Mouse (Mus musculus): ENCODE data around the gene Ebi3. TPM values are rescaled to one million over a fixed set of nuclear protein-coding genes. Genes with fewer than 3 reads are reported as not detected.

Ebi3 gene
- total and polyA plus RNA-seq, 3 experiments = 0.34 to 4.1 (median 0.91) TPM

- Histone ChIP-seq H3K4me1 (ENCODE audit: control insufficient read depth, insufficient read depth, low read length) (peaks cover 2% of the 10 kb centered on the region), H3K36me3 (ENCODE audit: control insufficient read depth, insufficient read depth, low read length) (no peaks in the 10 kb centered on the region), H3K79me2 (replicated peaks; ENCODE audit: control insufficient read depth, insufficient read depth, low read length) (no peaks in the 10 kb centered on the region), H3K4me3 (no peak overlapping the region), H3K27ac (no peak overlapping the region), H3K27me3 (ENCODE audit: control insufficient read depth, insufficient read depth, low read length) (no peaks in the 10 kb centered on the region), H3K9ac (ENCODE audit: low read depth, low read length) (no peak overlapping the region)
- WGBS = 94% methylated on average over 10 of the region's 10 CpGs
- DNase-seq = no peak
- TF ChIP-seq CTCF (IDR thresholded peaks at IDR 0.05) (no peak), EP300 (IDR thresholded peaks at IDR 0.05; ENCODE audit: insufficient read depth, low read depth, low read length) (no peak), POLR2A (IDR thresholded peaks at IDR 0.05; ENCODE audit: insufficient read depth, low read depth, low read length) (no peak)
- intact Hi-C loops (cut with DNase I) = no loop called here
Measured at GRCm38 (mm10) chr17:55964496-55964895, 12.1 kb downstream of the Ebi3 start.

- no peaks in the 10 kb centered on the region for H3K79me2 ChIP-seq (replicated peaks; ENCODE audit: control insufficient read depth, insufficient read depth, low read length)
- H3K36me3 ChIP-seq (ENCODE audit: control insufficient read depth, insufficient read depth, low read length) = no peaks in the 10 kb centered on the region
- H3K4me1 ChIP-seq (ENCODE audit: control insufficient read depth, insufficient read depth, low read length) = peaks cover 1% of the 10 kb centered on the region
- no peaks in the 10 kb centered on the region for H3K27me3 ChIP-seq (ENCODE audit: control insufficient read depth, insufficient read depth, low read length)
- H3K4me3 ChIP-seq = no peak overlapping the region
- intact Hi-C loops (cut with DNase I) = no loop called here
- WGBS = 86% methylated on average over 9 of the region's 9 CpGs
- no peak overlapping the region for H3K27ac ChIP-seq
- TF ChIP-seq EP300 (IDR thresholded peaks at IDR 0.05; ENCODE audit: insufficient read depth, low read depth, low read length) (no peak), CTCF (IDR thresholded peaks at IDR 0.05) (no peak), POLR2A (IDR thresholded peaks at IDR 0.05; ENCODE audit: insufficient read depth, low read depth, low read length) (no peak)
- no peak overlapping the region for H3K9ac ChIP-seq (ENCODE audit: low read depth, low read length)
- DNase-seq = peak in 1 of 2 experiments; percentile 16
Measured at GRCm38 (mm10) chr17:55964996-55965395, 12.6 kb downstream of the Ebi3 start.

- intact Hi-C loops (cut with DNase I) = no loop called here
- no peak overlapping the region for H3K27ac ChIP-seq
- H3K27me3 ChIP-seq (ENCODE audit: control insufficient read depth, insufficient read depth, low read length) = peaks cover 2% of the 10 kb centered on the region; the same call in 1 of the 2 replicates
- WGBS = 80% methylated on average over 4 of the region's 4 CpGs
- no peaks in the 10 kb centered on the region for H3K79me2 ChIP-seq (replicated peaks; ENCODE audit: control insufficient read depth, insufficient read depth, low read length)
- H3K36me3 ChIP-seq (ENCODE audit: control insufficient read depth, insufficient read depth, low read length) = no peaks in the 10 kb centered on the region
- DNase-seq = no peak
- H3K4me3 ChIP-seq = no peak overlapping the region
- H3K4me1 ChIP-seq (ENCODE audit: control insufficient read depth, insufficient read depth, low read length) = peaks cover 2% of the 10 kb centered on the region
- H3K9ac ChIP-seq (ENCODE audit: low read depth, low read length) = no peak overlapping the region
- no peak for TF ChIP-seq CTCF (IDR thresholded peaks at IDR 0.05)
- TF ChIP-seq EP300 (IDR thresholded peaks at IDR 0.05; ENCODE audit: insufficient read depth, low read depth, low read length) = no peak
- no peak for TF ChIP-seq POLR2A (IDR thresholded peaks at IDR 0.05; ENCODE audit: insufficient read depth, low read depth, low read length)
Measured at GRCm38 (mm10) chr17:55967186-55967585, 14.7 kb downstream of the Ebi3 start.

- Histone ChIP-seq H3K4me3 (no peak overlapping the region), H3K4me1 (ENCODE audit: control insufficient read depth, insufficient read depth, low read length) (peaks cover 2% of the 10 kb centered on the region), H3K27me3 (ENCODE audit: control insufficient read depth, insufficient read depth, low read length) (peaks cover 2% of the 10 kb centered on the region; the same call in 1 of the 2 replicates), H3K36me3 (ENCODE audit: control insufficient read depth, insufficient read depth, low read length) (no peaks in the 10 kb centered on the region), H3K79me2 (replicated peaks; ENCODE audit: control insufficient read depth, insufficient read depth, low read length) (no peaks in the 10 kb centered on the region), H3K9ac (ENCODE audit: low read depth, low read length) (no peak overlapping the region), H3K27ac (no peak overlapping the region)
- DNase-seq = peak in 1 of 2 experiments; percentile 41
- WGBS = 33% methylated on average over 7 of the region's 7 CpGs
- intact Hi-C loops (cut with DNase I) = no loop called here
- TF ChIP-seq CTCF (IDR thresholded peaks at IDR 0.05) = no peak
- TF ChIP-seq EP300 (IDR thresholded peaks at IDR 0.05; ENCODE audit: insufficient read depth, low read depth, low read length) = no peak
- TF ChIP-seq POLR2A (IDR thresholded peaks at IDR 0.05; ENCODE audit: insufficient read depth, low read depth, low read length) = no peak
Measured at GRCm38 (mm10) chr17:55968210-55968609, 15.8 kb downstream of the Ebi3 start.

GRCm38 (mm10) chr17:55969560-55969959, 17.1 kb downstream of the Ebi3 start:
- intact Hi-C loops (cut with DNase I) = no loop called here
- H3K36me3 ChIP-seq (ENCODE audit: control insufficient read depth, insufficient read depth, low read length) = no peaks in the 10 kb centered on the region
- 32% methylated on average over 14 of the region's 14 CpGs for WGBS
- H3K79me2 ChIP-seq (replicated peaks; ENCODE audit: control insufficient read depth, insufficient read depth, low read length) = no peaks in the 10 kb centered on the region
- H3K9ac ChIP-seq (ENCODE audit: low read depth, low read length) = no peak overlapping the region
- no peak overlapping the region for H3K4me3 ChIP-seq
- H3K4me1 ChIP-seq (ENCODE audit: control insufficient read depth, insufficient read depth, low read length) = peaks cover 2% of the 10 kb centered on the region
- H3K27me3 ChIP-seq (ENCODE audit: control insufficient read depth, insufficient read depth, low read length) = peaks cover 2% of the 10 kb centered on the region; the same call in 1 of the 2 replicates
- H3K27ac ChIP-seq = no peak overlapping the region
- TF ChIP-seq CTCF (IDR thresholded peaks at IDR 0.05) = no peak
- TF ChIP-seq EP300 (IDR thresholded peaks at IDR 0.05; ENCODE audit: insufficient read depth, low read depth, low read length) = no peak
- DNase-seq = no peak

- Histone ChIP-seq H3K4me1 (ENCODE audit: control insufficient read depth, insufficient read depth, low read length) (peaks cover 2% of the 10 kb centered on the region), H3K9ac (ENCODE audit: low read depth, low read length) (peak within 1 kb of the TSS; percentile 59), H3K27ac (no peak within 1 kb of the TSS), H3K36me3 (ENCODE audit: control insufficient read depth, insufficient read depth, low read length) (no peaks in the 10 kb centered on the region), H3K4me3 (peak within 1 kb of the TSS; percentile 58), H3K79me2 (replicated peaks; ENCODE audit: control insufficient read depth, insufficient read depth, low read length) (no peaks in the 10 kb centered on the region), H3K27me3 (ENCODE audit: control insufficient read depth, insufficient read depth, low read length) (peaks cover 2% of the 10 kb centered on the region; the same call in 1 of the 2 replicates)
- TF ChIP-seq POLR2A (IDR thresholded peaks at IDR 0.05; ENCODE audit: insufficient read depth, low read depth, low read length) (no peak), EP300 (IDR thresholded peaks at IDR 0.05; ENCODE audit: insufficient read depth, low read depth, low read length) (no peak), CTCF (IDR thresholded peaks at IDR 0.05) (no peak)
- no peak for DNase-seq
- WGBS = 10% methylated on average over 55 of the region's 55 CpGs
- intact Hi-C loops (cut with DNase I) = no loop called here
Measured at GRCm38 (mm10) chr17:55969966-55970891, 17.8 kb downstream of the Ebi3 start, which contains the start of gene Shd. TSS of gene Shd (plus strand) at chr17:55970467.

All from heart, adult 2 months (tissue).